9 mouse cellular contexts compared by ENCODE assay signal in the genomic region with DNA sequence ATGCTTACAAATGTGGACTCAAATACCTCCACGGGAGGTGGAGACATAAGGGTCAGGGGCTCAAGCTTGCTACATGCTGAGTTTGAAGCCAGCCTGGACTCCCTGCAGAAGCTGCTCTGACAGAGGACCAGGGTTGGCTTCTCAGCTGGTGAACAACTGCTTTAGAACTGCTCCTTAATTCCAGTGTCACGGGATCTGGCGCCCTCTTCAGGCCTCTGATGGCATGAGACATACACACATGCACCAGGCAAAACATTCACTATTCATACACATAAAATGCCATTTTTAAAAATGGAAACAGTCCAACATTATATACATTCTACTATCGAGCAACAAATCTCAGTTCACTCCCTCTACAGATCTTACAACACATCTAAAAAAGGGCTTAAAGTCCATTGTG. TPM values are rescaled to one million over a fixed set of nuclear protein-coding genes. Genes with fewer than 3 reads are reported as not detected.
A peak's percentile ranks its signal among the peaks of the same experiment; 100 is the strongest.
DNase-seq lines count a peak whose midpoint lies in the region; ATAC-seq and TF ChIP-seq lines count a peak whose summit lies in the region.
"Had no signal": no experiment of that assay in that cellular context is flagged by ENCODE, and none has a peak within 500 bp of the region (broad histone marks: within the 10 kb centered on the region; RNA-seq: fewer than 3 reads in every experiment).

No protein-coding gene starts in this region.

- TF ChIP-seq CTCF in layer of hippocampus, adult 2 months (conservative IDR thresholded peaks at IDR 0.05): peak; percentile 81

- no peaks in the 10 kb centered on the region for H3K27me3 ChIP-seq in liver, embryonic 11.5 days (replicated peaks; ENCODE audit: control insufficient read depth, insufficient read depth, low read length)
- H3K27me3 ChIP-seq: neural tube, embryonic 13.5 days had no signal

- ATAC-seq in liver, embryonic 11.5 days (replicated peaks; ENCODE audit: low FRiP score): peak; percentile 56; the same call in 1 of the 2 replicates

- 11% methylated on average over 4 of the region's 4 CpGs for WGBS in liver, embryonic 11.5 days

- H3K4me1 ChIP-seq in liver, embryonic 11.5 days (replicated peaks; ENCODE audit: control insufficient read depth, insufficient read depth, low read length): 0 out of 2 replicates have a peak, but pooled peaks cover 2% of the 10 kb centered on the region
- H3K4me1 ChIP-seq: neural tube, embryonic 13.5 days had no signal

- no peak overlapping the region for H3K9ac ChIP-seq in liver, embryonic 11.5 days (ENCODE audit: low read depth, low read length)
- H3K9ac ChIP-seq: neural tube, embryonic 13.5 days had no signal

- no peak overlapping the region for H3K4me3 ChIP-seq in layer of hippocampus, adult 2 months
- H3K4me3 ChIP-seq in liver, embryonic 11.5 days (ENCODE audit: low read depth, low read length): no peak overlapping the region
- H3K4me3 ChIP-seq: neural tube, embryonic 13.5 days had no signal

- no peak overlapping the region for H3K27ac ChIP-seq in layer of hippocampus, adult 2 months
- H3K27ac ChIP-seq in liver, embryonic 11.5 days (ENCODE audit: low read depth, low read length): no peak overlapping the region
- H3K27ac ChIP-seq: neural tube, embryonic 13.5 days had no signal

- peak in 1 of 2 experiments; percentile 27 for DNase-seq in layer of hippocampus, adult 2 months (ENCODE audit: low spot score in 2 of 2)
- DNase-seq in layer of hippocampus, adult 9-10 months (ENCODE audit: low spot score): no peak
- peak; percentile 30 for DNase-seq in MN1 (ENCODE audit: low spot score)
- peak; percentile 68 for DNase-seq in c-Kit-positive CD71-positive TER-119-positive erythroid progenitor cells, embryonic 14.5 days (ENCODE audit: low spot score)
- peak; percentile 45 for DNase-seq in heart, adult 8-10 months (ENCODE audit: low spot score)
- peak; percentile 42 for DNase-seq in liver, embryonic 11.5 days (ENCODE audit: low spot score)
- DNase-seq in ovary, postnatal 10 days (ENCODE audit: low spot score): peak; percentile 9
- DNase-seq in urinary bladder, postnatal 25 days (ENCODE audit: low spot score): peak; percentile 49

- no peaks in the 10 kb centered on the region for H3K9me3 ChIP-seq in liver, embryonic 11.5 days (ENCODE audit: control insufficient read depth, low read length)
- H3K9me3 ChIP-seq: neural tube, embryonic 13.5 days had no signal

- H3K4me2 ChIP-seq in liver, embryonic 11.5 days: no peak overlapping the region
- H3K4me2 ChIP-seq: neural tube, embryonic 13.5 days had no signal

- no peaks in the 10 kb centered on the region; the same call in 1 of the 2 replicates for H3K36me3 ChIP-seq in liver, embryonic 11.5 days (ENCODE audit: control insufficient read depth, insufficient read depth, low read length)

RNA-seq across cellular contexts. Expression of a gene that starts 30.7 kb away (rescaled TPM):
- under 1 TPM; 0.88 to 0.97 TPM for total RNA-seq in layer of hippocampus, adult 2 months (2021)
- 1 to 10 TPM in 1 of 4 experiments, under 1 TPM in 3; 0.28 to 1.7 (median 0.37) TPM for total RNA-seq in heart, adult 8-10 months (2022)
- polyA plus RNA-seq in liver, embryonic 11.5 days (2014; fragmentation: Nextera tagmentation; extraction: Ambion mirVana): 76.5 and 88.3 TPM in 2 replicates

RNA-seq across cellular contexts. Expression of a gene that starts 30.9 kb away (rescaled TPM):
- under 1 TPM; 0.91 to 0.92 TPM for total RNA-seq in layer of hippocampus, adult 2 months (2021)
- total RNA-seq in heart, adult 8-10 months (2022): 1 to 10 TPM in 1 of 4 experiments, under 1 TPM in 3; 0.34 to 1.2 (median 0.58) TPM
- 42.0 and 47.7 TPM in 2 replicates for polyA plus RNA-seq in liver, embryonic 11.5 days (2014; fragmentation: Nextera tagmentation; extraction: Ambion mirVana)

RNA-seq across cellular contexts. Expression of a gene that starts 39.9 kb away (rescaled TPM):
- 100 to 1,000 TPM; 155 to 157 TPM for total RNA-seq in layer of hippocampus, adult 2 months (2021)
- 10 to 100 TPM; 84.3 to 96.9 (median 85.1) TPM for total RNA-seq in heart, adult 8-10 months (2022)
- polyA plus RNA-seq in liver, embryonic 11.5 days (2014; fragmentation: Nextera tagmentation; extraction: Ambion mirVana): 40.1 and 42.2 TPM in 2 replicates

RNA-seq across cellular contexts. Expression of a gene that starts 40.0 kb away (rescaled TPM):
- total RNA-seq in layer of hippocampus, adult 2 months (2021): 1 to 10 TPM in 1 of 2 experiments, under 1 TPM in 1; 0.49 to 1.3 TPM
- 1 to 10 TPM in 1 of 4 experiments, under 1 TPM in 3; 0.13 to 1.4 (median 0.55) TPM for total RNA-seq in heart, adult 8-10 months (2022)
- polyA plus RNA-seq in liver, embryonic 11.5 days (2014; fragmentation: Nextera tagmentation; extraction: Ambion mirVana): 0.25 and 0.29 TPM in 2 replicates
